Mouse (Mus musculus): ENCODE data around the gene Tmed10. TPM values are rescaled to one million over a fixed set of nuclear protein-coding genes. Genes with fewer than 3 reads are reported as not detected.
A peak's percentile ranks its signal among the peaks of the same experiment; 100 is the strongest.

Gene Tmed10
- polyA plus RNA-seq, 1 experiment from 2014 or later = 269 TPM

DNA sequence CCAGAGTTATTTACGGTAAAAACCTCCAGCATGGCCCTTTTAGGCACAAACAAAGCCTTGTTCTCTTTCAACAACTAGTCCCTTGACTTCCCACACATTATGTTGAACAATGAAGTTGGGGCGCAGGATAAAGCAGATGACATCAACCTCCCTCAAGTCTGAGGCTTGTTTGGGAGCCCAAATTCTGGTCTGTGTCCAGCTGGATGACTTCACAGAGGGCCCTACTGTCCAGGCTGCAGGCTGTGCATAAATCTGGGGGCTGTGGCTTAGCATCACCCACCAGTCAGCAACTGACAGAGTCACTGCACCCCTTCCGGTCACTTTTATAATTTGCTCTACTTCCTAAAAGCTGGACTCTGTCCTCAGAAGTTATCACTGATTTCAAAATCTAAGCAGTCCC, 8.4 kb downstream of the Tmed10 start:
- WGBS = 95% methylated on average over 3 of the region's 3 CpGs
- no peaks in the 10 kb centered on the region; the same call in 1 of the 2 replicates for H3K9me3 ChIP-seq (replicated peaks)
- no peaks in the 10 kb centered on the region for H3K27me3 ChIP-seq (ENCODE audit: low read depth, poor library complexity, severe bottlenecking)
- H3K4me3 ChIP-seq = no peak overlapping the region
- peaks cover 26% of the 10 kb centered on the region for H3K36me3 ChIP-seq
- no peaks in the 10 kb centered on the region for H3K4me1 ChIP-seq
- DNase-seq (ENCODE audit: low spot score) = no peak
- H3K27ac ChIP-seq (replicated peaks) = no peak overlapping the region

DNA sequence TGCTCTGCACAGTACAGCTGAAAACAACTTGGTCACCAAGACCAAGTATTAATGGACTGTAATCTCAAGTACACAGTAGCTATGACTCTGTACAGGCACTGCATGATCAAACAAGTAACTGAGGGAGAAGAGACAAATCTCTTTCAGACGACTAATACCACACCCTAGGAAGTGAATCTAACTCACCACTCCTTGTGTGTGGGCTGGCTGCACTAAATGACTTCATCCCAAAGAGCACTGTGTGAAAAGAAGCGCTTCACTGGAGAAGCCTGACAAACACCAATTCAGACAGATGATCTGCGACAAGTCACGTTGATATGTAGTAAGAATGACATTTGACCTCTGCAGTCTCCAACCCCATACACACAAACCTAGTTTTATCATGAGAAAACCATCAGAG, 12.1 kb downstream of the Tmed10 start:
- Histone ChIP-seq H3K27me3 (ENCODE audit: low read depth, poor library complexity, severe bottlenecking) (no peaks in the 10 kb centered on the region), H3K4me3 (no peak overlapping the region), H3K9me3 (replicated peaks) (no peaks in the 10 kb centered on the region; the same call in 1 of the 2 replicates), H3K4me1 (no peaks in the 10 kb centered on the region), H3K36me3 (peaks cover 26% of the 10 kb centered on the region), H3K27ac (replicated peaks) (no peak overlapping the region)
- WGBS = 87% methylated on average over 4 of the region's 4 CpGs
- DNase-seq (ENCODE audit: low spot score) = no peak

DNA sequence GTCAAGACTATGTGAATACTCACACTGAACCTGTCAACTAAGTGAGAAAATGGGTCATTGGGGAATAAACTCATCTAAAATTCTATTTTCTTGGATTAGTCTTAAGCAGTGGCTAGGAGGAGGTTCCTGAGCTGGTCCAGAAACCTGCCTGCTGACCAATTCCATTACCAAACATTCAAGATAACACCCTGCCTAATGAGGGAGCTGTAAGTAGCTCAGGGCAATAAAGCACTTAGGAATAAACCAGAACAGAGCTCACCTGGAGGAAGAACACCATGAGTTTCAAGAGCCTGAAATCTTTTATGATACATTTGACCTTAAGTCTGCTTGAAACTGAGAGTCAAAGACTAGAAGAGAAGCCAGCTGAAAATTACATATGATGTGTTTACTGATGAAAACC, 13.1 kb downstream of the Tmed10 start:
- Histone ChIP-seq H3K27ac (replicated peaks) (no peak overlapping the region), H3K4me3 (no peak overlapping the region), H3K4me1 (no peaks in the 10 kb centered on the region), H3K27me3 (ENCODE audit: low read depth, poor library complexity, severe bottlenecking) (no peaks in the 10 kb centered on the region), H3K36me3 (peaks cover 26% of the 10 kb centered on the region), H3K9me3 (replicated peaks) (no peaks in the 10 kb centered on the region; the same call in 1 of the 2 replicates)
- DNase-seq (ENCODE audit: low spot score) = no peak

DNA sequence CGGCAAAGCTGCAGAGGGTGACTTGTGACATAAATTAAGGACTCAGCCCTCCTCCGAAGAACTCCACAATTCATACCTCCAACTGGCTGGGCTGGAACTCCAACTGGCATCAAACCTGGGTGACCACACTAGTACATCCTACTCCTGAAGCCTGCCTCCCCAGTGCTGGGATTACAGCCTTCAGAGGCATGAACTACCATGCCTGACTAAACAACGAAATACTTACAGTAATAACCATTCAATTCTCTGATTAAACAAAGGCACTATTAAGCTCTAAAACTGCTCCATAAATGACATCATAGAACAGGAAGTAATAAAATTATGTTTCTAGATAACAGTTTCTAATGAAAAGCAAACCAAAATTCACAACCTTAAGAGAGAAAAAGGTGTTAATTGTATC, 13.5 kb downstream of the Tmed10 start:
- WGBS = 99% methylated on average over 3 of the region's 3 CpGs
- Histone ChIP-seq H3K4me1 (no peaks in the 10 kb centered on the region), H3K27ac (replicated peaks) (no peak overlapping the region), H3K27me3 (ENCODE audit: low read depth, poor library complexity, severe bottlenecking) (no peaks in the 10 kb centered on the region), H3K4me3 (no peak overlapping the region), H3K9me3 (replicated peaks) (no peaks in the 10 kb centered on the region; the same call in 1 of the 2 replicates), H3K36me3 (peaks cover 26% of the 10 kb centered on the region)
- no peak for DNase-seq (ENCODE audit: low spot score)

DNA sequence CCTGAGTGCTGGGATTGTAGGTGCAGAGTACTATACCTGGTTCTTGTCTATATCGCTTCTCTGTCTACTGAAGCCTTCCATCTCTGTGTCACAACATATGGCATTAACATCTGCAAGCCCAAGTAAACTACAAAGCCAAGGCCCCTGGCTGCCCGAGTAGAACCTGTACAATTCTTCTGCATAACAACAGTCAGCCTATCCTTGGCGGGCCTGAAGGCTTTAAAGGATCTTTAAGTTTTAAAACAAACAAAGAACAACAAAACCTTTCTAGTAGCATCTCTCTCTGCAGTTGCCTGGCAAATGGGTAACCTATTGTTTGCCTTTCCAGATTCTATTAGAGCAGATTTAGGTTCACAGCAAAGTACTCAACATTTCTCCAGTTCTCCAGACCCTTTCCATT, 20.6 kb downstream of the Tmed10 start:
- Histone ChIP-seq H3K4me1 (peaks cover 3% of the 10 kb centered on the region; the same call in 1 of the 2 replicates), H3K27me3 (ENCODE audit: low read depth, poor library complexity, severe bottlenecking) (no peaks in the 10 kb centered on the region), H3K4me3 (no peak overlapping the region), H3K36me3 (peaks cover 49% of the 10 kb centered on the region), H3K27ac (replicated peaks) (no peak overlapping the region), H3K9me3 (replicated peaks) (no peaks in the 10 kb centered on the region)
- WGBS = 91% methylated on average over 3 of the region's 3 CpGs
- no peak for DNase-seq (ENCODE audit: low spot score)

DNA sequence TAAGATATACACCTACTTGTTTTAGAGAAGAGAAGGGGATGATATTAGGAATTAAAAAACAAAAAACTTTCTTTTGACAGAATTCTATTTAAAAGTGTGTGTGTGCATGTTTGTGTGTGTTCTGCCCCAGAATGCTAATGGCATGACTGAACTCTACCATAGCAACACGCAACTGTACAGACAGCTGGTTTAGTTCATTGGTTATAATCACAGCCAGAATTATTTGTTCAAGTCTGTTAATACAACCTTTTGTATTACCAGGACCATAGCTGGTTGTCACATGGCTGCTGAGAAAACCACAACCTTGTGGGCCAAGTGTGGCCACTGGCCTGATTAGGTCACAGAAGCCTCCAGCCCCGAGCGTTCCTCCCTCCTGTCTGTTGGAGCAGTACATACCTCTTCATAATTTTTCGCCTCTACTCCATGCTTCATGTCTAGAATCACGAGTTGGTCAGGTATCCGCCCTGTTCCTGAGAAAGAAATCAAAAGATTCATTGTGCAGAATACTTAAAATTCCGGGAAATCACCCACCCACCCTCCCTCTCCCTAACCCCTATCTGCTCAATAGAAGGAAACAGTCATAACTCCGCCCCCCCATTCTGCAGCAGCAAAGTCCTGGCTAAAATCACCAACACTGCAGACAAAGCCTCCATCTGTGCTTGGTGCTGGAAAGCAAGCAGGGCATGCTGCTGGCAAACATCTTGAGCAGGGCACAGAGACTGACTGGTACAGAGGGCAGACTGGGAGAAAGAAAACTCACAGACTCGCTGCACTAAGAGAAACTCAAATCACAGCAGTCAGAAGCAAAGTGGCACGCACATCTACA, 24.0 kb downstream of the Tmed10 start:
- WGBS = 84% methylated on average over 10 of the region's 10 CpGs
- Histone ChIP-seq H3K4me1 (peaks cover 3% of the 10 kb centered on the region; the same call in 1 of the 2 replicates), H3K9me3 (replicated peaks) (no peaks in the 10 kb centered on the region), H3K27me3 (ENCODE audit: low read depth, poor library complexity, severe bottlenecking) (no peaks in the 10 kb centered on the region), H3K27ac (replicated peaks) (no peak overlapping the region), H3K4me3 (no peak overlapping the region), H3K36me3 (peaks cover 63% of the 10 kb centered on the region)
- no peak for DNase-seq (ENCODE audit: low spot score)

DNA sequence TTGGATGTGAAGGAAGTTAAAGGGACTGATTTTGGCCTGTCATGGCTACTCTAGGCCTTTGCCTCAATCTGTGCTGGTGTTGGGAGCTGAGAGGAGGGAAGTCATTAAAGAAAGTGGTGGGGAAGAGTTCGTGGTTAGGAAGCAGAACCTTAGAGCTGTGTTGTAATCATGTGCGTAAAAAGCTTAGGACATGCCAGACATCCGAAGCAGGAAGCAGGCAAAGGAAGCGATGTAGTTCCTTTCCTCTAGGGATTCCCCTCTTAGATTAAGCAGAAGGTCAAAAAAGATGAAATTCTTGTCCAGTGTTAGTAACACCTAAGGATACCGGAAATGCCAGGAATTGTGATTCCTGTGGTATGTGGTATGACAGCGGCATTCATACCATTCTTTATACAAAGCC, 26.3 kb downstream of the Tmed10 start:
- Histone ChIP-seq H3K27me3 (ENCODE audit: low read depth, poor library complexity, severe bottlenecking) (no peaks in the 10 kb centered on the region), H3K9me3 (replicated peaks) (no peaks in the 10 kb centered on the region), H3K36me3 (peaks cover 68% of the 10 kb centered on the region), H3K27ac (replicated peaks) (no peak overlapping the region), H3K4me3 (no peak overlapping the region), H3K4me1 (peaks cover 3% of the 10 kb centered on the region; the same call in 1 of the 2 replicates)
- DNase-seq (ENCODE audit: low spot score) = no peak
- WGBS = 90% methylated on average over 6 of the region's 6 CpGs

DNA sequence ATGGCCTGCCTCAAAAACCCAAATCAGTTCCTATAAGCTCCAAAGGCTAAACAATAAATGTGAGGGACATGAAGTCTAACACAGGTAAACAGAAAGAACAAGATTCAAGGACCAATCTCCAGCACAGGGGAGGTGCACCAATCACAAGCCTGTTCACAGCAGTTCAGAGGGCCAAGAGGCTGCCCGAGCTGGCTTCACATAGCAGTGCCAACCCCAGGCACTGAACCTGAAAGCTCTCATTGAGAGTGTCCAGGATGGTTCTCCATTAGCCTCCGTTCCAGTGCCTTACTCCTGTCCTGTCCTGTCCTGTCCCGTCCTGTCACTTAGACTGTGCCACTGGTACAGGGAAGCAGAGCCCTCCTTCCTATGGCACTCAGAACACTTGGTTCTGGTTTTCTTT, 27.5 kb downstream of the Tmed10 start:
- peaks cover 3% of the 10 kb centered on the region; the same call in 1 of the 2 replicates for H3K4me1 ChIP-seq
- no peaks in the 10 kb centered on the region for H3K9me3 ChIP-seq (replicated peaks)
- H3K27ac ChIP-seq (replicated peaks) = no peak overlapping the region
- H3K36me3 ChIP-seq = peaks cover 65% of the 10 kb centered on the region
- 83% methylated on average over 3 of the region's 3 CpGs for WGBS
- DNase-seq (ENCODE audit: low spot score) = no peak
- no peaks in the 10 kb centered on the region for H3K27me3 ChIP-seq (ENCODE audit: low read depth, poor library complexity, severe bottlenecking)
- H3K4me3 ChIP-seq = no peak overlapping the region

DNA sequence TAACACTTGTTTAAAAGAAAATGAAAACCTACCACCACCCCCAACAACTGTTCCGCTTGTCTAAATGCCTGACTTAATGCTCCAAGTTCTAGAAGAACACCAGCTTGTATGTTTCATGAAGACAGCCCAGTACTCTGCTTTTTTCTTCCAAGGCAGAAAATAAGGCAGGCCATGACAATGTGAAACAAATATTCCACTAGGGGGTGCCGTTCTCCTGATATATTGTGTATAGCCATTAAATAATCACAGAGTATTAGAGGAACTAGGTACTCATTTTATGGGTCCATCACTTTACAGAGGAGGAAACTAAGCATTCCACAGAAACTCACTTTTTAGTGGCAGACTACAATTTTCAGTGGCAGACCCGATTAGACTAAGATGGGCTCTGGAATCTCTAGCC, 28.3 kb downstream of the Tmed10 start:
- H3K4me3 ChIP-seq = no peak overlapping the region
- 71% methylated on average over 3 of the region's 3 CpGs for WGBS
- DNase-seq (ENCODE audit: low spot score) = peak; percentile 28
- peaks cover 3% of the 10 kb centered on the region; the same call in 1 of the 2 replicates for H3K4me1 ChIP-seq
- no peaks in the 10 kb centered on the region for H3K27me3 ChIP-seq (ENCODE audit: low read depth, poor library complexity, severe bottlenecking)
- no peak overlapping the region for H3K27ac ChIP-seq (replicated peaks)
- H3K9me3 ChIP-seq (replicated peaks) = no peaks in the 10 kb centered on the region
- peaks cover 64% of the 10 kb centered on the region for H3K36me3 ChIP-seq

DNA sequence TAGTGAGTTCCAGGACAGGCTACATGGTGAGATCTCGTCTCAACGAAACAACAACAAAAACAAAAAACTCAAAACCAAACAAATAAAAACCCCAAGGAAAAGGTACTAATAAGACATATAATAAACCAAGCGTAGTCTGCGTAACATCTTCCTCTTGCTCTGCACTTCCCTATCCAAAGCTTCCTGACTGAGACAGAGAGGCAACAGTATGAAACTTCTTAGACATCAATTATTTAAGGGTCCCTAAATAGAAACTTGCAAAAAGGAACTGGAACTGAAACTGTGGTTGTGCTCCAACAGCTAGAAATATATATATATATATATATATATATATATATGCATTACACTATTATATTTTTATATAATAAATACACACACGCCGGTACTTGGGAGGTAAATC, 29.1 kb downstream of the Tmed10 start:
- no peaks in the 10 kb centered on the region for H3K9me3 ChIP-seq (replicated peaks)
- WGBS = 93% methylated on average over 6 of the region's 6 CpGs
- H3K36me3 ChIP-seq = peaks cover 58% of the 10 kb centered on the region

DNA sequence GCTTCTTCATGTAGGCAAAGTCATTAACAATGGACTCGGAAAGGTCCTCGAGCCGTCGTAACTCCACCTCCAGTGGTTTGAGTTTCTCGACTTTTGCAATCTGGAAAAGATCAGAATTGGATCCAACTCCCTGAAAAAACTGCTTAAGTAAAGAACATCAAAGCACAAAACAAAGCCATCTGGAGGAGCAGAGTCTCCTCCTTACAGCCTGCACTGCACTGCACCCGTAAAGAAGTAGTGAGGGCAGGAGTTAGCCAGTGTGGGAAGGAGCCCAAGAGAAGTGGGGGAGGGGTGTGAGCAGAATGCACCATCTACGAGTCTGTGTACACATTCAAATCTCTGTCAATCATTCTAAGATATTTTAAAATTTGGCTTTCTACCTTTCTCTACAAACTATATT, 30.4 kb downstream of the Tmed10 start:
- no peak overlapping the region for H3K4me3 ChIP-seq
- no peaks in the 10 kb centered on the region for H3K27me3 ChIP-seq (ENCODE audit: low read depth, poor library complexity, severe bottlenecking)
- peaks cover 49% of the 10 kb centered on the region for H3K36me3 ChIP-seq
- H3K27ac ChIP-seq (replicated peaks) = no peak overlapping the region
- no peaks in the 10 kb centered on the region for H3K9me3 ChIP-seq (replicated peaks)
- no peak for DNase-seq (ENCODE audit: low spot score)
- peaks cover 10% of the 10 kb centered on the region for H3K4me1 ChIP-seq
- 85% methylated on average over 7 of the region's 7 CpGs for WGBS

More for the DNA sequence above, 29.1 kb downstream of the Tmed10 start:
- no peak for DNase-seq (ENCODE audit: low spot score)
- no peaks in the 10 kb centered on the region for H3K27me3 ChIP-seq (ENCODE audit: low read depth, poor library complexity, severe bottlenecking)
- no peaks in the 10 kb centered on the region for H3K4me1 ChIP-seq
- no peak overlapping the region for H3K4me3 ChIP-seq
- no peak overlapping the region for H3K27ac ChIP-seq (replicated peaks)

DNA sequence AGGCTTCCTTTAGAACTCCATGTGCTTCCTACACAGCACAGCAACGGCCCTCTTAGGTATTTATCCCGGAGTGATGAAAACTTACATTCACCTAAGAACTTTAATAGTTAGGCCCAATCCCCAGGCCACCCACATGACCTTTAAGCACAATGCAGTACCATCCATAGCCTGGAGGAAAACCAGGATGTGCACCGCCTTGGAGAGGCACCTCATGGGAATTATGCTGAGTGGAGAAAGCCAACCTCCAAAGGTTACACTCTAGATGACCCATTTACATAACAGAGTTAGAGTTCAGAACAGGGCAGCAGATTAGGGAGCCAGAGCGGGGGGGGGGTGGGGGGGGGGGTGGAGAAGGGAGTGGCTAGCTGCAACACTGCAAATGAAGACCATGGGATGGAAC, 32.3 kb downstream of the Tmed10 start:
- no peaks in the 10 kb centered on the region for H3K9me3 ChIP-seq (replicated peaks)
- peaks cover 32% of the 10 kb centered on the region for H3K36me3 ChIP-seq
- H3K27ac ChIP-seq (replicated peaks) = no peak overlapping the region
- peaks cover 23% of the 10 kb centered on the region for H3K4me1 ChIP-seq
- no peak overlapping the region for H3K4me3 ChIP-seq
- H3K27me3 ChIP-seq (ENCODE audit: low read depth, poor library complexity, severe bottlenecking) = no peaks in the 10 kb centered on the region
- DNase-seq (ENCODE audit: low spot score) = no peak
- 80% methylated on average over 4 of the region's 4 CpGs for WGBS

DNA sequence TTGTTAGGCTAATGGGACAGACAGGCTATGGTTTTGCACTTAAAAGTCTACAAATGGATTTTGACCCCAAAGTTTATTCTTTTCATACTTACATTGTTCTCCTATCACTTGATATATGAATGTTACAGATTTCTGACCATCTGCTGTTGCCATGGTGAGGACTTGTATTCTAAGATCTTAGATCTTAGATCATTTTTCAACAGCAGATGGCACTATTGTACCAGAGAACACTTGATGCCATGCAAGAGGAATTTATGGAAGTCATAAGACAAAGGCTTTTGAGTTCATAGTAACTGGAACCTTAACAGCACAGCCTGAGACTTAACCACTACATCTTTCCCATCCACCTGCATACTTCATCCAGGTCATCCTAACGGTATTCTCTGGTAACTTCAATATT, 33.5 kb downstream of the Tmed10 start:
- Histone ChIP-seq H3K36me3 (peaks cover 38% of the 10 kb centered on the region), H3K27ac (replicated peaks) (0 out of 2 replicates have a peak overlapping the region, but pooled peaks have one; percentile 35), H3K4me1 (peaks cover 23% of the 10 kb centered on the region), H3K27me3 (ENCODE audit: low read depth, poor library complexity, severe bottlenecking) (no peaks in the 10 kb centered on the region), H3K4me3 (no peak overlapping the region), H3K9me3 (replicated peaks) (no peaks in the 10 kb centered on the region)
- DNase-seq (ENCODE audit: low spot score) = no peak
- WGBS = 79% methylated on average over 1 of the region's 1 CpGs

Data from midbrain, embryonic 10.5 days (tissue).